Mouse (Mus musculus): ENCODE data around the gene Ptpro.
"Not testable (repeated sequence)": the region's sequence is repeated elsewhere in the genome, so short reads cannot be mapped to it uniquely, and the experiment has no call there.

The Ptpro gene

GRCm38 (mm10) chr6:137456064-137456463 lies 203.9 kb downstream of the Ptpro start:
- DNase-seq (ENCODE audit: low spot score): no peak

- peak; percentile 55 for DNase-seq (ENCODE audit: low spot score)
Observed at GRCm38 (mm10) chr6:137457210-137457609, 205.1 kb downstream of the Ptpro start.

GRCm38 (mm10) chr6:137458136-137458535 lies 206.0 kb downstream of the Ptpro start:
- no peak for DNase-seq (ENCODE audit: low spot score)

- no peak for DNase-seq (ENCODE audit: low spot score)
Observed at GRCm38 (mm10) chr6:137463771-137464170, 211.7 kb downstream of the Ptpro start.

GRCm38 (mm10) chr6:137465253-137465652 lies 213.1 kb downstream of the Ptpro start:
- peak; percentile 33 for DNase-seq (ENCODE audit: low spot score)

- DNase-seq (ENCODE audit: low spot score): no peak
Observed at GRCm38 (mm10) chr6:137466256-137466655, 214.1 kb downstream of the Ptpro start.

GRCm38 (mm10) chr6:137467696-137468095 lies 215.6 kb downstream of the Ptpro start:
- no peak for DNase-seq (ENCODE audit: low spot score)

- DNase-seq (ENCODE audit: low spot score): no peak
Observed at GRCm38 (mm10) chr6:137469541-137469940, 217.4 kb downstream of the Ptpro start.

GRCm38 (mm10) chr6:137470901-137471598 lies 218.9 kb downstream of the Ptpro start:
- DNase-seq (ENCODE audit: low spot score): peak; percentile 78

- DNase-seq (ENCODE audit: low spot score): no peak
Observed at GRCm38 (mm10) chr6:137472129-137472528, 220.0 kb downstream of the Ptpro start.

GRCm38 (mm10) chr6:137473433-137473832 lies 221.3 kb downstream of the Ptpro start:
- no peak for DNase-seq (ENCODE audit: low spot score)

- not testable (repeated sequence) for DNase-seq (ENCODE audit: low spot score)
Observed at GRCm38 (mm10) chr6:137475695-137476094, 223.6 kb downstream of the Ptpro start.

GRCm38 (mm10) chr6:137482891-137483290 lies 230.8 kb downstream of the Ptpro start:
- no peak for DNase-seq (ENCODE audit: low spot score)

- peak; percentile 58 for DNase-seq (ENCODE audit: low spot score)
Observed at GRCm38 (mm10) chr6:137487443-137487842, 235.3 kb downstream of the Ptpro start.

GRCm38 (mm10) chr6:137490115-137490514 lies 238.0 kb downstream of the Ptpro start:
- DNase-seq (ENCODE audit: low spot score): no peak

- no peak for DNase-seq (ENCODE audit: low spot score)
Observed at GRCm38 (mm10) chr6:137491659-137492058, 239.5 kb downstream of the Ptpro start.

- no peak for DNase-seq (ENCODE audit: low spot score)
Observed at GRCm38 (mm10) chr6:137492582-137492981, 240.5 kb downstream of the Ptpro start.

- DNase-seq (ENCODE audit: low spot score): peak; percentile 53
Observed at GRCm38 (mm10) chr6:137493211-137494135, 241.4 kb downstream of the Ptpro start.

- no peak for DNase-seq (ENCODE audit: low spot score)
Observed at GRCm38 (mm10) chr6:137494136-137494475, 242.0 kb downstream of the Ptpro start.

- no peak for DNase-seq (ENCODE audit: low spot score)
Observed at GRCm38 (mm10) chr6:137494801-137495200, 242.7 kb downstream of the Ptpro start.

- no peak for DNase-seq (ENCODE audit: low spot score)
Observed at GRCm38 (mm10) chr6:137495233-137495632, 243.1 kb downstream of the Ptpro start.

GRCm38 (mm10) chr6:137496562-137496961 lies 244.4 kb downstream of the Ptpro start:
- DNase-seq (ENCODE audit: low spot score): no peak

- no peak for DNase-seq (ENCODE audit: low spot score)
Observed at GRCm38 (mm10) chr6:137497208-137497835, 245.2 kb downstream of the Ptpro start.

All from testis, postnatal 14 days (tissue).